Mouse (Mus musculus) cerebellum, postnatal 25 days (tissue): Measurements from ENCODE around the gene Lpgat1.
A peak's percentile ranks its signal among the peaks of the same experiment; 100 is the strongest.

ENCODE experiments used
- DNase-seq, 2 experiments: peaks; one replicate each; pipeline ENCODE4 v3.0.0; 2021; ENCODE audit warnings: mixed read lengths in 2 of 2

Lpgat1 gene

GRCm38 (mm10) chr1:191737871-191738270 lies 20.2 kb downstream of the Lpgat1 start:
- DNase-seq, result no peak

GRCm38 (mm10) chr1:191738726-191739125 lies 21.1 kb downstream of the Lpgat1 start:
- no peak for DNase-seq

- no peak for DNase-seq
Observed at GRCm38 (mm10) chr1:191740587-191741361, 23.1 kb downstream of the Lpgat1 start.

- no peak for DNase-seq
Observed at GRCm38 (mm10) chr1:191741635-191742034, 24.0 kb downstream of the Lpgat1 start.

- DNase-seq, result no peak
Observed at GRCm38 (mm10) chr1:191748431-191748830, 30.8 kb downstream of the Lpgat1 start.

- no peak for DNase-seq
Observed at GRCm38 (mm10) chr1:191756520-191757199, 39.0 kb downstream of the Lpgat1 start.

- peak in 1 of 2 experiments; percentile 61 for DNase-seq
Observed at GRCm38 (mm10) chr1:191774106-191774505, 56.5 kb downstream of the Lpgat1 start.

GRCm38 (mm10) chr1:191775116-191775515 lies 57.5 kb downstream of the Lpgat1 start:
- no peak for DNase-seq

GRCm38 (mm10) chr1:191777521-191777920 lies 59.9 kb downstream of the Lpgat1 start:
- no peak for DNase-seq

- no peak for DNase-seq
Observed at GRCm38 (mm10) chr1:191780470-191780869, 62.8 kb downstream of the Lpgat1 start.

GRCm38 (mm10) chr1:191785108-191785507 lies 67.5 kb downstream of the Lpgat1 start:
- no peak for DNase-seq

- no peak for DNase-seq
Observed at GRCm38 (mm10) chr1:191786255-191786654, 68.6 kb downstream of the Lpgat1 start.

- no peak for DNase-seq
Observed at GRCm38 (mm10) chr1:191787379-191787778, 69.7 kb downstream of the Lpgat1 start.

- DNase-seq, result no peak
Observed at GRCm38 (mm10) chr1:191792991-191793390, 75.4 kb downstream of the Lpgat1 start.

GRCm38 (mm10) chr1:191793888-191794532 lies 76.4 kb downstream of the Lpgat1 start:
- no peak for DNase-seq

- DNase-seq, result no peak
Observed at GRCm38 (mm10) chr1:191796238-191796896, 78.7 kb downstream of the Lpgat1 start.

- DNase-seq, result no peak
Observed at GRCm38 (mm10) chr1:191802093-191802819, 84.6 kb downstream of the Lpgat1 start.

GRCm38 (mm10) chr1:191802820-191803655 lies 85.4 kb downstream of the Lpgat1 start:
- DNase-seq, result no peak

GRCm38 (mm10) chr1:191804747-191805146 lies 87.1 kb downstream of the Lpgat1 start:
- no peak for DNase-seq

- DNase-seq, result no peak
Observed at GRCm38 (mm10) chr1:191805788-191806187, 88.2 kb downstream of the Lpgat1 start.

GRCm38 (mm10) chr1:191806740-191807139 lies 89.1 kb downstream of the Lpgat1 start:
- no peak for DNase-seq
